Mouse (Mus musculus) CH12.LX (cell line): ENCODE measurements at regions not wholly inside any gene's neighbourhood (a gene's known extent, or its start where the extent isn't known, plus 50 kb on each side); places are given as distances from the start of the nearest gene placed in this dataset.

Source experiments
- BHLHE40 ChIP-seq: IDR thresholded peaks from 2 replicates; pipeline ENCODE4 v1.6.1; 2011; ENCODE audit warnings: mild to moderate bottlenecking, low read depth, low read length, improper control_type of control experiment
- CTCF ChIP-seq, 2 experiments: IDR thresholded peaks in 1 of 2; conservative IDR thresholded peaks in 1 of 2; 2 replicates each; pipeline ENCODE4 v1.5.1; 2011 to 2012; ENCODE audit warnings: low read depth in 2 of 2, low read length in 2 of 2, improper control_type of control experiment in 1 of 2, inconsistent platforms in 1 of 2, mild to moderate bottlenecking in 1 of 2, moderate library complexity in 1 of 2
- E2F4 ChIP-seq: IDR thresholded peaks from 2 replicates; pipeline ENCODE4 v1.6.1; 2011; ENCODE audit warnings: low read depth, low read length, improper control_type of control experiment; ENCODE audit not compliant: insufficient replicate concordance
- EP300 ChIP-seq: IDR thresholded peaks from 2 replicates; pipeline ENCODE4 v1.6.1; 2011; ENCODE audit warnings: low read length, improper control_type of control experiment
- ETS1 ChIP-seq: conservative IDR thresholded peaks from 2 replicates; pipeline ENCODE4 v1.6.1; 2012; ENCODE audit warnings: low read depth, mild to moderate bottlenecking, inconsistent platforms, low read length, improper control_type of control experiment, moderate library complexity
- GABPA ChIP-seq: IDR thresholded peaks from 2 replicates; pipeline ENCODE4 v1.6.1; 2012; ENCODE audit warnings: low read depth, low read length, improper control_type of control experiment, inconsistent platforms; ENCODE audit not compliant: insufficient replicate concordance
- JUND ChIP-seq: conservative IDR thresholded peaks from 2 replicates; pipeline ENCODE4 v1.6.1; 2011; ENCODE audit warnings: low read depth, low read length, improper control_type of control experiment
- MAX ChIP-seq: IDR thresholded peaks from 2 replicates; pipeline ENCODE4 v1.6.1; 2011; ENCODE audit warnings: low read length, improper control_type of control experiment
- MEF2A ChIP-seq: IDR thresholded peaks from 2 replicates; pipeline ENCODE4 v1.6.1; 2014; ENCODE audit warnings: low read depth, mild to moderate bottlenecking, inconsistent platforms, low read length, improper control_type of control experiment, borderline replicate concordance
- RAD21 ChIP-seq: IDR thresholded peaks from 2 replicates; pipeline ENCODE4 v1.6.1; 2011; ENCODE audit warnings: low read depth, mild to moderate bottlenecking, low read length, improper control_type of control experiment, moderate library complexity
- TCF12 ChIP-seq: IDR thresholded peaks from 2 replicates; pipeline ENCODE4 v1.6.1; 2014; ENCODE audit warnings: low read depth, mild to moderate bottlenecking, inconsistent platforms, low read length, improper control_type of control experiment
- USF1 ChIP-seq: IDR thresholded peaks from 2 replicates; pipeline ENCODE4 v1.6.1; 2014; ENCODE audit warnings: low read depth, mild to moderate bottlenecking, inconsistent platforms, low read length, improper control_type of control experiment
- USF2 ChIP-seq: conservative IDR thresholded peaks from 2 replicates; pipeline ENCODE4 v1.6.1; 2011; ENCODE audit warnings: low read depth, low read length, improper control_type of control experiment
- ZC3H11A ChIP-seq: IDR thresholded peaks from 2 replicates; pipeline ENCODE4 v1.6.1; 2012; ENCODE audit warnings: low read depth, mild to moderate bottlenecking, inconsistent platforms, low read length, improper control_type of control experiment

DNA sequence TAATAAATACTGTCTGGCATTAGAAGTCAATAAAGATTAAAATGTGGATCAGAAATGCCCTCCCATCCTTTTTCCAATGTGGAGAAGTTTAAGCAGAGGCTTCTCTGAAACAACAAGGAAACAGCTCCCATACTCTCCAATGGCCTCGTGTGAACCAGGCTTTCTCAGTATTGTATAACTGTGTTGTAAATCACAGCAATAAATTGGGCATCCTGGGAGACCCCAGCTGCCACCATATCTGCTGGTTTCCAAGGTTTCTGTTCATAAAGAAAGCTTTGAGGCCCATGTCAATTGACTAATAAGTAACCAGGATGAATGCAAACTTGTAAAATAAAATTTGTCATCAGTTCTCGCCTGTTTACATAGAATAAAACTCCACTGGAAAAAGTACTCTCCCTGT lies 192.7 kb upstream of the Gdnf start:
- TF ChIP-seq USF1, result no peak
- no peak for TF ChIP-seq USF2
- no peak for TF ChIP-seq CTCF (conservative IDR thresholded peaks at IDR 0.05 in 1 of 2, IDR thresholded peaks at IDR 0.05 in 1 of 2; ENCODE audit: low read depth in 2 of 2, low read length in 2 of 2)
- no peak for TF ChIP-seq BHLHE40
- no peak for TF ChIP-seq EP300
- TF ChIP-seq MAX, result no peak
- no peak for TF ChIP-seq GABPA
- TF ChIP-seq RAD21, result no peak
- no peak for TF ChIP-seq TCF12
- no peak for TF ChIP-seq MEF2A
- TF ChIP-seq JUND, result no peak
- no peak for TF ChIP-seq ETS1
- no peak for TF ChIP-seq ZC3H11A
- no peak for TF ChIP-seq E2F4
